Mouse (Mus musculus): ENCODE measurements around the gene Nyap1. TPM values are rescaled to one million over a fixed set of nuclear protein-coding genes. Genes with fewer than 3 reads are reported as not detected.
A peak's percentile ranks its signal among the peaks of the same experiment; 100 is the strongest.
"Not testable (repeated sequence)": the region's sequence is repeated elsewhere in the genome, so short reads cannot be mapped to it uniquely, and the experiment has no call there.

Nyap1 gene
- polyA plus RNA-seq, 1 experiment from 2014 or later: 1.9 TPM

GRCm38 (mm10) chr5:137726767-137727166, 14.6 kb downstream of the Nyap1 start:
- H3K27ac ChIP-seq (ENCODE audit: low read depth): no peak overlapping the region
- peaks cover 4% of the 10 kb centered on the region; the same call in 1 of the 2 replicates for H3K36me3 ChIP-seq (ENCODE audit: control insufficient read depth, insufficient read depth, low read length)
- H3K4me2 ChIP-seq (ENCODE audit: low read length): no peak overlapping the region
- DNase-seq (ENCODE audit: low spot score) (no peak), ATAC-seq (replicated peaks; ENCODE audit: low FRiP score, low TSS enrichment, low read depth) (no peak)
- 63% methylated on average over 6 of the region's 6 CpGs for WGBS
- H3K27me3 ChIP-seq (replicated peaks; ENCODE audit: control insufficient read depth, insufficient read depth, low read length): no peaks in the 10 kb centered on the region
- no peak overlapping the region for H3K9ac ChIP-seq (ENCODE audit: low read length)
- H3K4me3 ChIP-seq (ENCODE audit: low read depth, low read length): no peak overlapping the region
- H3K9me3 ChIP-seq (ENCODE audit: control insufficient read depth, low read length): no peaks in the 10 kb centered on the region
- H3K4me1 ChIP-seq (replicated peaks; ENCODE audit: control insufficient read depth, insufficient read depth, low read length): no peaks in the 10 kb centered on the region

- H3K4me3 ChIP-seq (ENCODE audit: low read depth, low read length): no peak overlapping the region
- 0 out of 2 replicates have a peak, but pooled peaks cover 4% of the 10 kb centered on the region for H3K4me1 ChIP-seq (replicated peaks; ENCODE audit: control insufficient read depth, insufficient read depth, low read length)
- H3K4me2 ChIP-seq (ENCODE audit: low read length): no peak overlapping the region
- no peak overlapping the region for H3K27ac ChIP-seq (ENCODE audit: low read depth)
- 89% methylated on average over 5 of the region's 5 CpGs for WGBS
- no peaks in the 10 kb centered on the region for H3K36me3 ChIP-seq (ENCODE audit: control insufficient read depth, insufficient read depth, low read length)
- ATAC-seq (replicated peaks; ENCODE audit: low FRiP score, low TSS enrichment, low read depth): no peak
- no peak for DNase-seq (ENCODE audit: low spot score)
- H3K27me3 ChIP-seq (replicated peaks; ENCODE audit: control insufficient read depth, insufficient read depth, low read length): no peaks in the 10 kb centered on the region
- no peak overlapping the region for H3K9ac ChIP-seq (ENCODE audit: low read length)
- no peaks in the 10 kb centered on the region for H3K9me3 ChIP-seq (ENCODE audit: control insufficient read depth, low read length)
Measured at GRCm38 (mm10) chr5:137723840-137724239, 17.6 kb downstream of the Nyap1 start.

GRCm38 (mm10) chr5:137720558-137721164, 20.7 kb downstream of the Nyap1 start:
- H3K4me3 ChIP-seq (ENCODE audit: low read depth, low read length); H3K4me1 ChIP-seq (replicated peaks; ENCODE audit: control insufficient read depth, insufficient read depth, low read length); H3K27ac ChIP-seq (ENCODE audit: low read depth); H3K9me3 ChIP-seq (ENCODE audit: control insufficient read depth, low read length); H3K27me3 ChIP-seq (replicated peaks; ENCODE audit: control insufficient read depth, insufficient read depth, low read length); H3K9ac ChIP-seq (ENCODE audit: low read length); H3K36me3 ChIP-seq (ENCODE audit: control insufficient read depth, insufficient read depth, low read length): not testable (repeated sequence)
- DNase-seq (ENCODE audit: low spot score) (peak; percentile 59), ATAC-seq (replicated peaks; ENCODE audit: low FRiP score, low TSS enrichment, low read depth) (peak; percentile 76)
- WGBS: 14% methylated on average over 9 of the region's 16 CpGs
- H3K4me2 ChIP-seq (ENCODE audit: low read length): peak overlapping the region; percentile 39

GRCm38 (mm10) chr5:137719088-137719487, 22.3 kb downstream of the Nyap1 start:
- Histone ChIP-seq H3K27ac (ENCODE audit: low read depth) (no peak overlapping the region), H3K36me3 (ENCODE audit: control insufficient read depth, insufficient read depth, low read length) (no peaks in the 10 kb centered on the region)

GRCm38 (mm10) chr5:137718020-137718790, 23.2 kb downstream of the Nyap1 start:
- no peaks in the 10 kb centered on the region for H3K9me3 ChIP-seq (ENCODE audit: control insufficient read depth, low read length)
- ATAC-seq (replicated peaks; ENCODE audit: low FRiP score, low TSS enrichment, low read depth): no peak
- no peaks in the 10 kb centered on the region for H3K36me3 ChIP-seq (ENCODE audit: control insufficient read depth, insufficient read depth, low read length)
- no peak for DNase-seq (ENCODE audit: low spot score)
- H3K4me3 ChIP-seq (ENCODE audit: low read depth, low read length): no peak overlapping the region
- 64% methylated on average over 8 of the region's 8 CpGs for WGBS
- 0 out of 2 replicates have a peak, but pooled peaks cover 4% of the 10 kb centered on the region for H3K4me1 ChIP-seq (replicated peaks; ENCODE audit: control insufficient read depth, insufficient read depth, low read length)
- H3K27ac ChIP-seq (ENCODE audit: low read depth): no peak overlapping the region
- H3K27me3 ChIP-seq (replicated peaks; ENCODE audit: control insufficient read depth, insufficient read depth, low read length): no peaks in the 10 kb centered on the region
- no peak overlapping the region for H3K4me2 ChIP-seq (ENCODE audit: low read length)
- no peak overlapping the region for H3K9ac ChIP-seq (ENCODE audit: low read length)

More at GRCm38 (mm10) chr5:137719088-137719487, 22.3 kb downstream of the Nyap1 start:
- 77% methylated on average over 6 of the region's 6 CpGs for WGBS
- Histone ChIP-seq H3K4me1 (replicated peaks; ENCODE audit: control insufficient read depth, insufficient read depth, low read length) (0 out of 2 replicates have a peak, but pooled peaks cover 4% of the 10 kb centered on the region), H3K4me3 (ENCODE audit: low read depth, low read length) (no peak overlapping the region), H3K9me3 (ENCODE audit: control insufficient read depth, low read length) (no peaks in the 10 kb centered on the region), H3K27me3 (replicated peaks; ENCODE audit: control insufficient read depth, insufficient read depth, low read length) (no peaks in the 10 kb centered on the region), H3K4me2 (ENCODE audit: low read length) (no peak overlapping the region), H3K9ac (ENCODE audit: low read length) (no peak overlapping the region)
- ATAC-seq (replicated peaks; ENCODE audit: low FRiP score, low TSS enrichment, low read depth) (no peak), DNase-seq (ENCODE audit: low spot score) (no peak)

GRCm38 (mm10) chr5:137715685-137716084, 25.7 kb downstream of the Nyap1 start:
- ATAC-seq (replicated peaks; ENCODE audit: low FRiP score, low TSS enrichment, low read depth): no peak
- Histone ChIP-seq H3K27me3 (replicated peaks; ENCODE audit: control insufficient read depth, insufficient read depth, low read length) (no peaks in the 10 kb centered on the region), H3K4me1 (replicated peaks; ENCODE audit: control insufficient read depth, insufficient read depth, low read length) (0 out of 2 replicates have a peak, but pooled peaks cover 4% of the 10 kb centered on the region), H3K4me2 (ENCODE audit: low read length) (no peak overlapping the region), H3K36me3 (ENCODE audit: control insufficient read depth, insufficient read depth, low read length) (no peaks in the 10 kb centered on the region), H3K4me3 (ENCODE audit: low read depth, low read length) (no peak overlapping the region), H3K9me3 (ENCODE audit: control insufficient read depth, low read length) (no peaks in the 10 kb centered on the region), H3K27ac (ENCODE audit: low read depth) (no peak overlapping the region), H3K9ac (ENCODE audit: low read length) (no peak overlapping the region)
- 64% methylated on average over 8 of the region's 8 CpGs for WGBS
- no peak for DNase-seq (ENCODE audit: low spot score)

GRCm38 (mm10) chr5:137713454-137713853, 28.0 kb downstream of the Nyap1 start:
- Histone ChIP-seq H3K9ac (ENCODE audit: low read length) (no peak overlapping the region), H3K9me3 (ENCODE audit: control insufficient read depth, low read length) (no peaks in the 10 kb centered on the region), H3K4me3 (ENCODE audit: low read depth, low read length) (no peak overlapping the region), H3K36me3 (ENCODE audit: control insufficient read depth, insufficient read depth, low read length) (no peaks in the 10 kb centered on the region), H3K4me2 (ENCODE audit: low read length) (no peak overlapping the region), H3K27ac (ENCODE audit: low read depth) (no peak overlapping the region), H3K4me1 (replicated peaks; ENCODE audit: control insufficient read depth, insufficient read depth, low read length) (no peaks in the 10 kb centered on the region), H3K27me3 (replicated peaks; ENCODE audit: control insufficient read depth, insufficient read depth, low read length) (no peaks in the 10 kb centered on the region)
- ATAC-seq (replicated peaks; ENCODE audit: low FRiP score, low TSS enrichment, low read depth): no peak
- 83% methylated on average over 5 of the region's 5 CpGs for WGBS
- DNase-seq (ENCODE audit: low spot score): no peak

- H3K4me1 ChIP-seq (replicated peaks; ENCODE audit: control insufficient read depth, insufficient read depth, low read length): no peaks in the 10 kb centered on the region
- H3K4me3 ChIP-seq (ENCODE audit: low read depth, low read length): no peak overlapping the region
- ATAC-seq (replicated peaks; ENCODE audit: low FRiP score, low TSS enrichment, low read depth) (peak; percentile 86), DNase-seq (ENCODE audit: low spot score) (peak; percentile 87)
- H3K36me3 ChIP-seq (ENCODE audit: control insufficient read depth, insufficient read depth, low read length): no peaks in the 10 kb centered on the region
- H3K4me2 ChIP-seq (ENCODE audit: low read length): no peak overlapping the region
- no peaks in the 10 kb centered on the region for H3K27me3 ChIP-seq (replicated peaks; ENCODE audit: control insufficient read depth, insufficient read depth, low read length)
- H3K9ac ChIP-seq (ENCODE audit: low read length): no peak overlapping the region
- WGBS: 46% methylated on average over 12 of the region's 12 CpGs
- no peaks in the 10 kb centered on the region for H3K9me3 ChIP-seq (ENCODE audit: control insufficient read depth, low read length)
- H3K27ac ChIP-seq (ENCODE audit: low read depth): peak overlapping the region; percentile 57
Measured at GRCm38 (mm10) chr5:137706913-137707633, 34.3 kb downstream of the Nyap1 start.

Measured in intestine, embryonic 14.5 days (tissue).